Mouse (Mus musculus) liver, embryonic 11.5 days (tissue): Measurements from ENCODE around the gene Paf1. TPM values are rescaled to one million over a fixed set of nuclear protein-coding genes. Genes with fewer than 3 reads are reported as not detected.

ENCODE experiments used
- polyA plus RNA-seq: library from polyadenylated mRNA; unstranded; fragments of >200 nt; fragmentation: Nextera tagmentation; extraction: Ambion mirVana; gene quantifications from 2 replicates; pipeline ENCODE4 v1.2.1, GENCODE M21; 2014

Paf1 gene
- polyA plus RNA-seq, 1 experiment from 2014 or later = 58.6 TPM

Other genes with a start within 250 kb of the Paf1 start
- gene Fbl, start 223.2 kb upstream of the Paf1 start, polyA plus RNA-seq = 39.9 and 51.2 TPM in 2 replicates
- gene Dyrk1b, start 213.5 kb upstream of the Paf1 start, polyA plus RNA-seq = 5.2 and 6.0 TPM in 2 replicates
- gene Eid2, start 125.1 kb upstream of the Paf1 start, polyA plus RNA-seq = 3.8 and 4.6 TPM in 2 replicates
- gene Eid2b, start 115.2 kb upstream of the Paf1 start, polyA plus RNA-seq = 5.9 and 6.5 TPM in 2 replicates
- not detected in 2 replicates for gene Selenov, start 101.8 kb upstream of the Paf1 start, polyA plus RNA-seq
- gene Dll3, start 90.7 kb upstream of the Paf1 start, polyA plus RNA-seq = 0.31 and 0.62 TPM in 2 replicates
- gene Timm50, start 80.9 kb upstream of the Paf1 start, polyA plus RNA-seq = 217 and 224 TPM in 2 replicates
- gene Supt5, start 54.2 kb upstream of the Paf1 start, polyA plus RNA-seq = 77.9 and 78.9 TPM in 2 replicates
- gene Rps16, start 42.3 kb upstream of the Paf1 start, polyA plus RNA-seq = 1,377 and 1,547 TPM in 2 replicates
- 29.2 and 34.4 TPM in 2 replicates for gene Plekhg2, start 20.4 kb upstream of the Paf1 start, polyA plus RNA-seq
- gene Zfp36, start 12.7 kb upstream of the Paf1 start, polyA plus RNA-seq = 9.9 and 10.2 TPM in 2 replicates
- 44.7 and 45.7 TPM in 2 replicates for gene Med29, start 243 bp upstream of the Paf1 start, polyA plus RNA-seq
- gene Gmfg, start 44.5 kb downstream of the Paf1 start, polyA plus RNA-seq = 49.4 and 49.7 TPM in 2 replicates
- 1.7 TPM in 2 replicates for gene Lrfn1, start 59.0 kb downstream of the Paf1 start, polyA plus RNA-seq
- not detected in 2 replicates for gene Ifnl2, start 117.5 kb downstream of the Paf1 start, polyA plus RNA-seq
- not detected in 2 replicates for gene Ifnl3, start 129.9 kb downstream of the Paf1 start, polyA plus RNA-seq
- gene Sycn, start 147.9 kb downstream of the Paf1 start, polyA plus RNA-seq = not detected in 2 replicates
- gene Nccrp1, start 154.3 kb downstream of the Paf1 start, polyA plus RNA-seq = not detected in 2 replicates
- gene Samd4b, start 205.2 kb downstream of the Paf1 start, polyA plus RNA-seq = 17.4 and 18.6 TPM in 2 replicates
- gene Pak4, start 205.2 kb downstream of the Paf1 start, polyA plus RNA-seq = 34.0 and 35.3 TPM in 2 replicates
- gene Acp7, start 238.4 kb downstream of the Paf1 start, polyA plus RNA-seq = not detected in 2 replicates